Mouse (Mus musculus) neural tube, embryonic 14.5 days (tissue): Measurements from ENCODE around the gene Mef2a. TPM values are rescaled to one million over a fixed set of nuclear protein-coding genes. Genes with fewer than 3 reads are reported as not detected.

Experiments used
- ATAC-seq: fragments of 200-750 bp; cut with Nextera tagmentation; 2 replicates; pipeline ENCODE4 v1.8.0; 2017; ENCODE audit warnings: low read depth, mild to moderate bottlenecking, moderate TSS enrichment, moderate library complexity
- H3K27ac ChIP-seq: fragments of 300-500 bp; sonication (generic); 2 replicates; pipeline ENCODE4 v1.5.1; 2014; ENCODE audit warnings: low read depth, mild to moderate bottlenecking, control low read depth, low read length, moderate library complexity, mixed read lengths
- H3K27me3 ChIP-seq: fragments of 300-500 bp; sonication (generic); 2 replicates; pipeline ENCODE4 v1.6.1; 2014; ENCODE audit warnings: low read length; ENCODE audit not compliant: control insufficient read depth, insufficient read depth
- H3K36me3 ChIP-seq: fragments of 300-500 bp; sonication (generic); 2 replicates; pipeline ENCODE4 v1.6.1; 2014; ENCODE audit warnings: low read length, mixed read lengths; ENCODE audit not compliant: control insufficient read depth, insufficient read depth
- H3K4me1 ChIP-seq: fragments of 300-500 bp; sonication (generic); 2 replicates; pipeline ENCODE4 v1.6.1; 2014; ENCODE audit warnings: low read length; ENCODE audit not compliant: control insufficient read depth, insufficient read depth
- H3K4me2 ChIP-seq: fragments of 300-500 bp; sonication (generic); 2 replicates; pipeline ENCODE4 v1.6.1; 2014; ENCODE audit warnings: mild to moderate bottlenecking, low read depth, low read length, control low read depth
- H3K4me3 ChIP-seq: fragments of 300-500 bp; sonication (generic); 2 replicates; pipeline ENCODE4 v1.5.1; 2014; ENCODE audit warnings: low read depth, low read length, control low read depth, mixed read lengths
- H3K9ac ChIP-seq: fragments of 300-500 bp; sonication (generic); replicated peaks from 2 replicates; pipeline ENCODE4 v1.6.1; 2014; ENCODE audit warnings: low read depth, mild to moderate bottlenecking, control low read depth, low read length, mixed read lengths
- H3K9me3 ChIP-seq: fragments of 300-500 bp; sonication (generic); 2 replicates; pipeline ENCODE4 v1.6.1; 2016; ENCODE audit warnings: low read length; ENCODE audit not compliant: control insufficient read depth
- WGBS: fragments of 180-500 bp; shearing (Covaris S2); extraction: QIAGEN DNeasy Blood & Tissue Kit; methylation state at CpG from one replicate; pipeline ENCODE4 v1.1.7; 2014; 5-methylcytosine and 5-hydroxymethylcytosine counted together
- polyA plus RNA-seq: library from polyadenylated mRNA; unstranded; fragments of >200 nt; fragmentation: Nextera tagmentation; extraction: Ambion mirVana; gene quantifications from 2 replicates; pipeline ENCODE4 v1.2.1, GENCODE M21; 2014

Gene Mef2a
- polyA plus RNA-seq, result 45.1 and 48.7 TPM in 2 replicates

- WGBS, result under 1% methylated on average over 87 of the region's 89 CpGs
- peak within 1 kb of the TSS; percentile 98 for H3K4me2 ChIP-seq
- no peaks in the 10 kb centered on the region for H3K4me1 ChIP-seq
- H3K36me3 ChIP-seq, result no peaks in the 10 kb centered on the region
- H3K9me3 ChIP-seq, result no peaks in the 10 kb centered on the region
- H3K27me3 ChIP-seq, result no peaks in the 10 kb centered on the region
- peak within 1 kb of the TSS; percentile 100 for H3K27ac ChIP-seq
- peak; percentile 93 for ATAC-seq
- H3K4me3 ChIP-seq, result peak within 1 kb of the TSS; percentile 93
- H3K9ac ChIP-seq, result peak within 1 kb of the TSS; percentile 98
These were observed at the start of gene Mef2a for GRCm38 (mm10) chr7:67372729-67373583. TSS of gene Mef2a (minus strand) at chr7:67372858.

- H3K27ac ChIP-seq, result peak overlapping the region; percentile 66; the same call in 1 of the 2 replicates
- peaks cover 5% of the 10 kb centered on the region; the same call in 1 of the 2 replicates for H3K4me1 ChIP-seq
- H3K27me3 ChIP-seq, result no peaks in the 10 kb centered on the region
- no peaks in the 10 kb centered on the region for H3K36me3 ChIP-seq
- H3K4me2 ChIP-seq, result no peak overlapping the region
- no peak for ATAC-seq
- H3K4me3 ChIP-seq, result no peak overlapping the region
- no peak overlapping the region for H3K9ac ChIP-seq
- no peaks in the 10 kb centered on the region for H3K9me3 ChIP-seq
- 55% methylated on average over 12 of the region's 12 CpGs for WGBS
These were observed 49.0 kb upstream of the Mef2a start for GRCm38 (mm10) chr7:67421476-67422186.

GRCm38 (mm10) chr7:67421088-67421475 is 48.4 kb upstream of the Mef2a start:
- 62% methylated on average over 3 of the region's 3 CpGs for WGBS
- H3K9me3 ChIP-seq, result no peaks in the 10 kb centered on the region
- H3K4me2 ChIP-seq, result no peak overlapping the region
- no peak for ATAC-seq
- no peaks in the 10 kb centered on the region for H3K27me3 ChIP-seq
- no peak overlapping the region for H3K9ac ChIP-seq
- H3K27ac ChIP-seq, result peak overlapping the region; percentile 66; the same call in 1 of the 2 replicates
- peaks cover 5% of the 10 kb centered on the region; the same call in 1 of the 2 replicates for H3K4me1 ChIP-seq
- no peaks in the 10 kb centered on the region for H3K36me3 ChIP-seq
- H3K4me3 ChIP-seq, result no peak overlapping the region

- H3K27ac ChIP-seq, result no peak overlapping the region
- no peak overlapping the region for H3K9ac ChIP-seq
- H3K4me3 ChIP-seq, result no peak overlapping the region
- no peaks in the 10 kb centered on the region for H3K9me3 ChIP-seq
- no peak overlapping the region for H3K4me2 ChIP-seq
- no peak for ATAC-seq
- H3K4me1 ChIP-seq, result peaks cover 5% of the 10 kb centered on the region; the same call in 1 of the 2 replicates
- 87% methylated on average over 17 of the region's 17 CpGs for WGBS
- no peaks in the 10 kb centered on the region for H3K36me3 ChIP-seq
- H3K27me3 ChIP-seq, result no peaks in the 10 kb centered on the region
These were observed 47.1 kb upstream of the Mef2a start for GRCm38 (mm10) chr7:67419591-67420314.

GRCm38 (mm10) chr7:67418122-67418521 is 45.5 kb upstream of the Mef2a start:
- 96% methylated on average over 5 of the region's 5 CpGs for WGBS

GRCm38 (mm10) chr7:67414766-67415165 is 42.1 kb upstream of the Mef2a start:
- Histone ChIP-seq H3K4me1 (no peaks in the 10 kb centered on the region), H3K4me3 (no peak overlapping the region), H3K27me3 (no peaks in the 10 kb centered on the region), H3K4me2 (no peak overlapping the region), H3K36me3 (no peaks in the 10 kb centered on the region), H3K27ac (no peak overlapping the region), H3K9me3 (no peaks in the 10 kb centered on the region), H3K9ac (no peak overlapping the region)
- ATAC-seq, result no peak
- WGBS, result 87% methylated on average over 8 of the region's 8 CpGs

More at GRCm38 (mm10) chr7:67418122-67418521, 45.5 kb upstream of the Mef2a start:
- no peak overlapping the region for H3K4me2 ChIP-seq
- H3K36me3 ChIP-seq, result no peaks in the 10 kb centered on the region
- H3K4me1 ChIP-seq, result peaks cover 5% of the 10 kb centered on the region; the same call in 1 of the 2 replicates
- H3K27me3 ChIP-seq, result no peaks in the 10 kb centered on the region
- H3K9ac ChIP-seq, result no peak overlapping the region
- no peak for ATAC-seq
- no peak overlapping the region for H3K27ac ChIP-seq
- no peaks in the 10 kb centered on the region for H3K9me3 ChIP-seq
- no peak overlapping the region for H3K4me3 ChIP-seq

- no peak for ATAC-seq
- Histone ChIP-seq H3K9me3 (no peaks in the 10 kb centered on the region), H3K27ac (no peak overlapping the region), H3K27me3 (no peaks in the 10 kb centered on the region), H3K4me2 (no peak overlapping the region), H3K4me3 (no peak overlapping the region), H3K36me3 (no peaks in the 10 kb centered on the region), H3K9ac (no peak overlapping the region), H3K4me1 (no peaks in the 10 kb centered on the region)
- 84% methylated on average over 10 of the region's 10 CpGs for WGBS
These were observed 40.0 kb upstream of the Mef2a start for GRCm38 (mm10) chr7:67412686-67413085.

GRCm38 (mm10) chr7:67407019-67407418 is 34.4 kb upstream of the Mef2a start:
- no peak overlapping the region for H3K27ac ChIP-seq
- no peak overlapping the region for H3K9ac ChIP-seq
- H3K4me2 ChIP-seq, result no peak overlapping the region
- no peaks in the 10 kb centered on the region for H3K9me3 ChIP-seq
- ATAC-seq, result no peak
- H3K4me3 ChIP-seq, result no peak overlapping the region
- no peaks in the 10 kb centered on the region for H3K36me3 ChIP-seq
- WGBS, result 86% methylated on average over 2 of the region's 2 CpGs
- H3K27me3 ChIP-seq, result no peaks in the 10 kb centered on the region
- no peaks in the 10 kb centered on the region for H3K4me1 ChIP-seq
